Mouse (Mus musculus) lung, embryonic 15.5 days (tissue): ENCODE measurements at regions not wholly inside any gene's neighbourhood (a gene's known extent, or its start where the extent isn't known, plus 50 kb on each side); places are given as distances from the start of the nearest gene placed in this dataset.

Source experiments
- ATAC-seq: fragments of 200-750 bp; cut with Nextera tagmentation; 2 replicates; pipeline ENCODE4 v1.8.0; 2017; ENCODE audit warnings: moderate number of reproducible peaks, borderline replicate concordance; ENCODE audit not compliant: low FRiP score, low TSS enrichment; ENCODE audit errors: extremely low read depth
- H3K27ac ChIP-seq: fragments of 300-500 bp; sonication (generic); 2 replicates; pipeline ENCODE4 v1.5.1; 2015; ENCODE audit warnings: moderate library complexity, mild to moderate bottlenecking, inconsistent platforms
- H3K27me3 ChIP-seq: fragments of 300-500 bp; sonication (generic); 2 replicates; pipeline ENCODE4 v1.6.1; 2015; ENCODE audit warnings: inconsistent platforms
- H3K36me3 ChIP-seq: fragments of 300-500 bp; sonication (generic); 2 replicates; pipeline ENCODE4 v1.6.1; 2015; ENCODE audit warnings: inconsistent platforms
- H3K4me1 ChIP-seq: fragments of 300-500 bp; sonication (generic); 2 replicates; pipeline ENCODE4 v1.6.1; 2015; ENCODE audit warnings: inconsistent platforms
- H3K4me2 ChIP-seq: fragments of 300-500 bp; sonication (generic); 2 replicates; pipeline ENCODE4 v1.6.1; 2015; ENCODE audit warnings: inconsistent platforms, mild to moderate bottlenecking, moderate library complexity
- H3K4me3 ChIP-seq: fragments of 300-500 bp; sonication (generic); 2 replicates; pipeline ENCODE4 v1.5.1; 2015; ENCODE audit warnings: mild to moderate bottlenecking, inconsistent platforms
- H3K9ac ChIP-seq: fragments of 300-500 bp; sonication (generic); 2 replicates; pipeline ENCODE4 v1.6.1; 2015; ENCODE audit warnings: inconsistent platforms
- H3K9me3 ChIP-seq: fragments of 300-500 bp; sonication (generic); 2 replicates; pipeline ENCODE4 v1.6.1; 2016; ENCODE audit warnings: inconsistent platforms
- WGBS: fragments of 180-500 bp; shearing (Covaris S2); methylation state at CpG from one replicate; pipeline ENCODE4 v1.1.7; 2015; 5-methylcytosine and 5-hydroxymethylcytosine counted together

GRCm38 (mm10) chr8:25389371-25389855 lies 565.2 kb upstream of the Adam5 start:
- no peaks in the 10 kb centered on the region for H3K36me3 ChIP-seq
- H3K27me3 ChIP-seq: no peaks in the 10 kb centered on the region
- H3K4me1 ChIP-seq: peaks cover 22% of the 10 kb centered on the region; the same call in 1 of the 2 replicates
- peak; percentile 61; the same call in 1 of the 2 replicates for ATAC-seq
- peak overlapping the region; percentile 20; the same call in 1 of the 2 replicates for H3K27ac ChIP-seq
- H3K4me2 ChIP-seq: 0 out of 2 replicates have a peak overlapping the region, but pooled peaks have one; percentile 16
- no peaks in the 10 kb centered on the region for H3K9me3 ChIP-seq
- 37% methylated on average over 10 of the region's 10 CpGs for WGBS
- H3K4me3 ChIP-seq: no peak overlapping the region
- H3K9ac ChIP-seq: no peak overlapping the region

DNA sequence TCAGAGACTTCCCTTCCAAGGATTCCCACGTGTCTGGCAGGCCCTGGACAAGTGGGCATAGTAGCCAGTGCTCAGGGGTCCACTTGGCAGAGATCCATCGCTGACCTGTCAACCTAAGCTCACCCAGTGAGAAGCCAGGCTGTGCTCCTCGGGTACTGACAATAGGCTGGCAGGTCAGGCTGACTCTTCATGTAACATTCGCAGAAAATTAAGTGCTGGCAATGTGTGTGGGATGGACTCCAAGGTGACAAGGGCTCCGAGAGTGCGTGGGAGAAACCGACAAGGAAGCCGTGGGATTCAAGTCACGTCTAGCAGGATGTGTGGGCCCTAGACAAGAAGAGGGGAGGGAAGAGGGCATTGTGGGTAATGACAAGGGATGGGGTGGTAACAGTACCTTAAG lies 564.6 kb upstream of the Adam5 start:
- no peaks in the 10 kb centered on the region for H3K36me3 ChIP-seq
- no peaks in the 10 kb centered on the region for H3K9me3 ChIP-seq
- no peak overlapping the region for H3K4me3 ChIP-seq
- no peak overlapping the region for H3K27ac ChIP-seq
- no peaks in the 10 kb centered on the region for H3K27me3 ChIP-seq
- 48% methylated on average over 9 of the region's 9 CpGs for WGBS
- 0 out of 2 replicates have a peak overlapping the region, but pooled peaks have one; percentile 16 for H3K4me2 ChIP-seq
- H3K9ac ChIP-seq: no peak overlapping the region
- H3K4me1 ChIP-seq: peaks cover 22% of the 10 kb centered on the region; the same call in 1 of the 2 replicates
- no peak for ATAC-seq

DNA sequence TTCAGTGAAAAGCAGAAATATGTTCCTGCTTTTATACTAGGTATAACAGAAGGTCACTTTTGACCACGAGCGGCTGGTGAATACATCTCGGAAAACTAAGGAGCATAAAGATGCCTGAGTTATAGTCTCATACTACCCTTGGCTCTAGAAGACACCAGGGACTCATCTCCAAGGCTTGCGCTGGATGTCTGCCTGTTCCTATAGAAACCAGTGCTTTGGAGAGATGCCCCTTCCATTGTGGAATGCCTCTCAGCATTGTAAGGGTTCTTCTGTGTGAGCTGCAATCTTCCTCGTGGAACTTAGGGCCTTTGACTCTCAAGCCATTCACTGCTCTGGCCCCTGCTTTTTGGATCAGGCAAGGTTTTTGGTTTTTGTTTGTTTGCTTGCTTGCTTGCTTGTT lies 561.0 kb upstream of the Adam5 start:
- Histone ChIP-seq H3K4me3 (no peak overlapping the region), H3K4me2 (no peak overlapping the region), H3K27ac (no peak overlapping the region), H3K36me3 (no peaks in the 10 kb centered on the region), H3K27me3 (no peaks in the 10 kb centered on the region), H3K9me3 (no peaks in the 10 kb centered on the region), H3K9ac (no peak overlapping the region), H3K4me1 (peaks cover 11% of the 10 kb centered on the region; the same call in 1 of the 2 replicates)
- ATAC-seq: no peak
- WGBS: 78% methylated on average over 5 of the region's 5 CpGs

- ATAC-seq: no peak
- no peaks in the 10 kb centered on the region for H3K27me3 ChIP-seq
- no peaks in the 10 kb centered on the region for H3K36me3 ChIP-seq
- peaks cover 9% of the 10 kb centered on the region; the same call in 1 of the 2 replicates for H3K4me1 ChIP-seq
- 76% methylated on average over 2 of the region's 2 CpGs for WGBS
- H3K9me3 ChIP-seq: no peaks in the 10 kb centered on the region
- no peak overlapping the region for H3K4me2 ChIP-seq
- no peak overlapping the region for H3K4me3 ChIP-seq
- no peak overlapping the region for H3K27ac ChIP-seq
- no peak overlapping the region for H3K9ac ChIP-seq
These were observed 560.4 kb upstream of the Adam5 start for GRCm38 (mm10) chr8:25384591-25384990.

DNA sequence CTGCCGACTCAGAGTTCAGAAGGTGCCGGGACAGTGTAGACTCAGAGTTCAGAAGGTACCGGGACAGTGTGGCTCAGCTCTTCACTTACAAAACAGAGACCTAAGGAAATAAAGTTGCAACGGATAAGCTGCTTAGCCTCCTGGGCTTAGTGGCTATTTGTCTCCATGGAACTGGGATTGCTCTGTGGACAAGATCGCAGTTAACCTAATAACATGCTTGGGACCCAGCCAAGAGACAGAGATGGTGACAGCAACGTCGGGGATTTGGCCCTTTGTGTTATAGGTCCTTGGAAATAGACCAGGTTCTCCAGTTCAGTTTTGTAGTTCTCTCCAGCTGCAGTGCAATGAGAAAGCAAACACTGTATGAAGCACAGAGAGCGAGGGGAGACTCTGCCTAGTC lies 549.1 kb upstream of the Adam5 start:
- Histone ChIP-seq H3K9ac (no peak overlapping the region), H3K4me2 (no peak overlapping the region), H3K27me3 (no peaks in the 10 kb centered on the region), H3K4me1 (peaks cover 7% of the 10 kb centered on the region), H3K27ac (no peak overlapping the region), H3K36me3 (no peaks in the 10 kb centered on the region), H3K4me3 (no peak overlapping the region), H3K9me3 (no peaks in the 10 kb centered on the region)
- 40% methylated on average over 8 of the region's 8 CpGs for WGBS
- no peak for ATAC-seq

DNA sequence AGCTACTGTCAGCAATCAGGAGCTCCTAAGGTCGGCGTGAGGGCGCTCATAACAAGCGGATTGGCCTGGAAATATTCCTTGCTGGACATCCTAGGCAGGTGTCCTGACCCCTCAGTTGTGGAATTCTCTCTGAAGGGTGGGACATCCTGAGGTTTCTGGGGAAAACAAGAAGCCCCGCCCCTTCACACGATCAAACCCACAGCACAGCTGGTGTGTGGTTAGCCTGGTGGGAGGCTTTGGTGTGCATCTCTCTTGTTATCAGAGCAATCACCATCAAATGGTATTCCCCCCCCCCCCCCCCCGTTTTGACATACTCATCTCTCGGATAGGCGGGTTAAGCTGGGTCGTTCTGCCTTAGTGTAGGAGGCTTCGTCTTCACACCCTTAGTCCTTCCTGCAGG lies 546.8 kb upstream of the Adam5 start:
- Histone ChIP-seq H3K9ac (no peak overlapping the region), H3K4me1 (peaks cover 8% of the 10 kb centered on the region), H3K27ac (no peak overlapping the region), H3K4me3 (no peak overlapping the region), H3K4me2 (no peak overlapping the region), H3K27me3 (no peaks in the 10 kb centered on the region), H3K36me3 (no peaks in the 10 kb centered on the region), H3K9me3 (no peaks in the 10 kb centered on the region)
- WGBS: 48% methylated on average over 11 of the region's 11 CpGs
- no peak for ATAC-seq

- ATAC-seq: no peak
- Histone ChIP-seq H3K4me3 (no peak overlapping the region), H3K36me3 (no peaks in the 10 kb centered on the region), H3K9me3 (no peaks in the 10 kb centered on the region), H3K27ac (no peak overlapping the region), H3K9ac (no peak overlapping the region), H3K4me1 (peaks cover 8% of the 10 kb centered on the region), H3K4me2 (no peak overlapping the region), H3K27me3 (no peaks in the 10 kb centered on the region)
- WGBS: 82% methylated on average over 2 of the region's 2 CpGs
These were observed 545.2 kb upstream of the Adam5 start for GRCm38 (mm10) chr8:25369331-25369730.

GRCm38 (mm10) chr8:25368561-25369091 lies 544.5 kb upstream of the Adam5 start:
- Histone ChIP-seq H3K4me1 (peaks cover 8% of the 10 kb centered on the region), H3K27ac (no peak overlapping the region), H3K36me3 (no peaks in the 10 kb centered on the region), H3K9me3 (no peaks in the 10 kb centered on the region), H3K4me2 (peak overlapping the region; percentile 27; the same call in 1 of the 2 replicates), H3K27me3 (no peaks in the 10 kb centered on the region), H3K9ac (no peak overlapping the region), H3K4me3 (no peak overlapping the region)
- 17% methylated on average over 11 of the region's 11 CpGs for WGBS
- peak; percentile 17; the same call in 1 of the 2 replicates for ATAC-seq

GRCm38 (mm10) chr8:25367806-25368549 lies 543.8 kb upstream of the Adam5 start:
- H3K4me3 ChIP-seq: no peak overlapping the region
- H3K4me1 ChIP-seq: peaks cover 8% of the 10 kb centered on the region
- no peaks in the 10 kb centered on the region for H3K9me3 ChIP-seq
- H3K27ac ChIP-seq: no peak overlapping the region
- peak overlapping the region; percentile 27; the same call in 1 of the 2 replicates for H3K4me2 ChIP-seq
- 64% methylated on average over 15 of the region's 15 CpGs for WGBS
- no peak overlapping the region for H3K9ac ChIP-seq
- H3K36me3 ChIP-seq: no peaks in the 10 kb centered on the region
- ATAC-seq: no peak
- H3K27me3 ChIP-seq: no peaks in the 10 kb centered on the region

DNA sequence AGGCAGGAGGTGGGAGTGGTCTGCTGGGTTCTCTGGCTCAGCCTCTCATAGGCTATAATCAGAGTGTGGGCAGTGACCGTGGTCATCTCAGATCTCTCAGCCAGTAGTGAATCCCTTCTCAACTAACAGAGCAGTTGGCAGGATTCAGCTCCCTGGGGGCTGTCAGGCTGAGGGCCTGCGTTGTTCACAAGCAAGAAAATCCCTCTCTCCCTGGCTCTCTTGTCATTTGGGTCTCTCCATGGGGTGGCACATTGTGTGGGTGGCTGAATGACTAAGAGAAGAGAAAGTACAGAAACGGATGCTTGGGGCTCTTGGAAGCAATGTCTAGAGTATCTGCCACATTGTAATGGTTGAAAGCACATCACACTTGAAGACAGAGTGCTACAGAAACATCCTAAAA lies 542.0 kb upstream of the Adam5 start:
- Histone ChIP-seq H3K4me2 (no peak overlapping the region), H3K9ac (no peak overlapping the region), H3K27ac (no peak overlapping the region), H3K36me3 (no peaks in the 10 kb centered on the region), H3K4me1 (peaks cover 8% of the 10 kb centered on the region), H3K4me3 (no peak overlapping the region), H3K9me3 (no peaks in the 10 kb centered on the region), H3K27me3 (no peaks in the 10 kb centered on the region)
- 47% methylated on average over 3 of the region's 3 CpGs for WGBS
- ATAC-seq: no peak

- WGBS: 32% methylated on average over 9 of the region's 9 CpGs
- no peaks in the 10 kb centered on the region for H3K36me3 ChIP-seq
- no peak overlapping the region for H3K4me3 ChIP-seq
- no peaks in the 10 kb centered on the region for H3K27me3 ChIP-seq
- H3K9ac ChIP-seq: no peak overlapping the region
- no peaks in the 10 kb centered on the region for H3K9me3 ChIP-seq
- ATAC-seq: no peak
- no peak overlapping the region for H3K4me2 ChIP-seq
- no peak overlapping the region for H3K27ac ChIP-seq
- H3K4me1 ChIP-seq: no peaks in the 10 kb centered on the region
These were observed 538.5 kb upstream of the Adam5 start for GRCm38 (mm10) chr8:25362656-25363055.

DNA sequence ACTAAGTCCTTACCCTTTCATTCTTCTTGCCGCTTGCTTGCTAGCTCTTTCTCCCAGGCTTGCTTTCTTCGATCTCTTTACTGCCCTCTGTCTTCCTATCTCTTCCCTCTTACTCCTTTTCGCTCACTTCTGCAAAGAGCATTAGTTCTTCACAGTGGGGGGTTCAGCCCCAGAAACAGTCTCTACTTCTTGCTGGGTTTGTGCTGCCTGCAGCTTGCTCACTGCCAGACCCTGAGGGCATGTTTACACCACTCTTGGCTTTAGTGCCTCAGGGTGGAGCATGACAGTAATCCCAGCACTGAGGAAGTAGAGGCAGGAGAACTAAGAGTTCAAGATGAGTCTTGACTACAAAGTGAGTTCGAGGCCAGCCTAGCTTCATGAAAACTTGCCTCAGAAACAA lies 538.0 kb upstream of the Adam5 start:
- no peak overlapping the region for H3K4me3 ChIP-seq
- ATAC-seq: no peak
- WGBS: 68% methylated on average over 4 of the region's 4 CpGs

More for the DNA sequence above, 538.0 kb upstream of the Adam5 start:
- Histone ChIP-seq H3K27ac (no peak overlapping the region), H3K9ac (no peak overlapping the region), H3K27me3 (no peaks in the 10 kb centered on the region), H3K36me3 (no peaks in the 10 kb centered on the region), H3K4me2 (no peak overlapping the region), H3K4me1 (no peaks in the 10 kb centered on the region), H3K9me3 (no peaks in the 10 kb centered on the region)
